Mouse (Mus musculus) limb, embryonic 11.5 days (tissue): Measurements from ENCODE around the gene Speer4f2. TPM values are rescaled to one million over a fixed set of nuclear protein-coding genes. Genes with fewer than 3 reads are reported as not detected.

Experiments
- ATAC-seq: fragments of 200-750 bp; cut with Nextera tagmentation; 2 replicates; pipeline ENCODE4 v1.8.0; 2017; ENCODE audit warnings: low read depth; ENCODE audit not compliant: insufficient number of reproducible peaks, low FRiP score, low TSS enrichment
- DNase-seq: peaks from one replicate; pipeline ENCODE4 v3.0.0-alpha.2; 2015; ENCODE audit warnings: low spot score
- H3K27ac ChIP-seq: fragments of 300-500 bp; sonication (generic); replicated peaks from 2 replicates; pipeline ENCODE4 v1.5.1; 2014; ENCODE audit warnings: low read depth, mild to moderate bottlenecking, low read length
- H3K27me3 ChIP-seq: fragments of 300-500 bp; sonication (generic); 2 replicates; pipeline ENCODE4 v1.6.1; 2014; ENCODE audit warnings: mild to moderate bottlenecking, low read length, mixed read lengths; ENCODE audit not compliant: control insufficient read depth, insufficient read depth
- H3K36me3 ChIP-seq: fragments of 300-500 bp; sonication (generic); 2 replicates; pipeline ENCODE4 v1.6.1; 2014; ENCODE audit warnings: mild to moderate bottlenecking, low read length, moderate library complexity, mixed read lengths; ENCODE audit not compliant: control insufficient read depth, insufficient read depth
- H3K4me1 ChIP-seq: fragments of 300-500 bp; sonication (generic); 2 replicates; pipeline ENCODE4 v1.6.1; 2014; ENCODE audit warnings: low read length, mixed read lengths; ENCODE audit not compliant: control insufficient read depth, insufficient read depth
- H3K4me2 ChIP-seq: fragments of 300-500 bp; sonication (generic); 2 replicates; pipeline ENCODE4 v1.6.1; 2014; ENCODE audit warnings: low read depth, mild to moderate bottlenecking, moderate library complexity; ENCODE audit not compliant: severe bottlenecking
- H3K4me3 ChIP-seq: fragments of 300-500 bp; sonication (generic); 2 replicates; pipeline ENCODE4 v1.5.1; 2014; ENCODE audit warnings: low read depth, low read length
- H3K9ac ChIP-seq: fragments of 300-500 bp; sonication (generic); 2 replicates; pipeline ENCODE4 v1.6.1; 2014; ENCODE audit warnings: mild to moderate bottlenecking, low read length
- H3K9me3 ChIP-seq: fragments of 300-500 bp; sonication (generic); 2 replicates; pipeline ENCODE4 v1.6.1; 2016; ENCODE audit warnings: low read length; ENCODE audit not compliant: control insufficient read depth
- WGBS: fragments of 180-500 bp; shearing (Covaris S2); extraction: QIAGEN DNeasy Blood & Tissue Kit; methylation state at CpG from one replicate; pipeline ENCODE4 v1.1.7; 2014; 5-methylcytosine and 5-hydroxymethylcytosine counted together
- polyA plus RNA-seq: library from polyadenylated mRNA; unstranded; fragments of >200 nt; fragmentation: Nextera tagmentation; extraction: Ambion mirVana; gene quantifications from 2 replicates; pipeline ENCODE4 v1.2.1, GENCODE M21; 2014

Speer4f2 gene
- polyA plus RNA-seq, 1 experiment from 2014 or later: not detected

DNA sequence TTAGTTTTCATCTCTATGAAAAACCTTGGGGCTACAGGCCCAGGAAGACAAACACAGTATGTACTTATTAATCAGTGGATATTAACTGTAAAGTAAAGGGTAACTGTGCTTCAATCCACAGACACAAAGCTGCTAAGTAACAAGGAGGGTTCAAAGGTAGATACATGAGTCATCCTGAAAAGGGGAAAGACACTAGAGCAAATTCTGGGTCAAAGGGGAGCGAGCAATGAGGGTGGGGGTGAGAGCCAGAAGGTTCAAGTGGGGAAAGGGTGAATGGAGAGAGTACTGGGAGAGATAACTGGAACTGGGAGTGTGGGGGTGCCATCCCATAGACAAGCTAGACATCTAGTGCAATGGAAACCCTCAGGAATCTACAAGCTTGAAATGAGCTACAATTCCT lies 54.0 kb downstream of the Speer4f2 start:
- Histone ChIP-seq H3K36me3 (no peaks in the 10 kb centered on the region), H3K27ac (no peak overlapping the region), H3K4me3 (no peak overlapping the region), H3K4me1 (no peaks in the 10 kb centered on the region), H3K27me3 (no peaks in the 10 kb centered on the region), H3K9ac (no peak overlapping the region), H3K9me3 (no peaks in the 10 kb centered on the region), H3K4me2 (no peak overlapping the region)
- 79% methylated on average over 1 of the region's 1 CpGs for WGBS
- DNase-seq: no peak
- no peak for ATAC-seq

Other genes with a start within 250 kb of the Speer4f2 start
- not detected in 2 replicates for gene Speer4f1, start 102.9 kb downstream of the Speer4f2 start, polyA plus RNA-seq
- gene Sema3c, start 201.1 kb downstream of the Speer4f2 start, polyA plus RNA-seq: 15.8 and 16.8 TPM in 2 replicates